Mouse (Mus musculus) thymus, adult 2 months (tissue): ENCODE measurements at regions not wholly inside any gene's neighbourhood (a gene's known extent, or its start where the extent isn't known, plus 50 kb on each side); places are given as distances from the start of the nearest gene placed in this dataset.

Source experiments
- CTCF ChIP-seq: fragments of 200-500 bp; IDR thresholded peaks from 2 replicates; pipeline ENCODE4 v1.5.1; 2012; ENCODE audit warnings: mild to moderate bottlenecking, control low read depth, low read length, moderate library complexity, borderline replicate concordance; ENCODE audit not compliant: control insufficient read depth, poor library complexity, insufficient read depth; ENCODE audit errors: extremely low read depth
- POLR2A ChIP-seq: fragments of 200-500 bp; IDR thresholded peaks from 2 replicates; pipeline ENCODE4 v1.6.1; 2012; ENCODE audit warnings: mild to moderate bottlenecking, low read length, control low read depth, moderate library complexity; ENCODE audit not compliant: control insufficient read depth, poor library complexity, insufficient read depth; ENCODE audit errors: extremely low read depth

DNA sequence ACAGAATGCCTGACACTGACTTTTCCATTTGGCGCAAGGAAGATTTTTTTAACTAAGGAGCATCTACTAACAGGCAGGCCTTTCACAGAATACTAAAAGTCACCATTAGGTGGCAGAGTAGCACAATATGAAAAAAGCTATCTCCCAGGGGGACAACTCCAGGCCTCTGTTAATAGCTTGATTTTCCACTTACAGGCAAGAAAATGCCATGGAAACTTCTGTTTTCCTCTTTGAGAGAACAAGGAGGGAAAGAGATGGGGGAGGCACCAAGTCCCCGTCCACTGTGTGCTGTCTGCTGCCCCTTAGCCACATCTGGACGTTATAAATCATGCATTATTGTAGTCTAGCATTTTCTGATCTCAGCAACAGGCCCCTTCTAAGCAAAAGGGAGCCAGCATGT lies 320.3 kb downstream of the Icos start:
- TF ChIP-seq CTCF (no peak), POLR2A (no peak)
